Comparison of ENCODE assay signal across 8 mouse cellular contexts in the genomic region with DNA sequence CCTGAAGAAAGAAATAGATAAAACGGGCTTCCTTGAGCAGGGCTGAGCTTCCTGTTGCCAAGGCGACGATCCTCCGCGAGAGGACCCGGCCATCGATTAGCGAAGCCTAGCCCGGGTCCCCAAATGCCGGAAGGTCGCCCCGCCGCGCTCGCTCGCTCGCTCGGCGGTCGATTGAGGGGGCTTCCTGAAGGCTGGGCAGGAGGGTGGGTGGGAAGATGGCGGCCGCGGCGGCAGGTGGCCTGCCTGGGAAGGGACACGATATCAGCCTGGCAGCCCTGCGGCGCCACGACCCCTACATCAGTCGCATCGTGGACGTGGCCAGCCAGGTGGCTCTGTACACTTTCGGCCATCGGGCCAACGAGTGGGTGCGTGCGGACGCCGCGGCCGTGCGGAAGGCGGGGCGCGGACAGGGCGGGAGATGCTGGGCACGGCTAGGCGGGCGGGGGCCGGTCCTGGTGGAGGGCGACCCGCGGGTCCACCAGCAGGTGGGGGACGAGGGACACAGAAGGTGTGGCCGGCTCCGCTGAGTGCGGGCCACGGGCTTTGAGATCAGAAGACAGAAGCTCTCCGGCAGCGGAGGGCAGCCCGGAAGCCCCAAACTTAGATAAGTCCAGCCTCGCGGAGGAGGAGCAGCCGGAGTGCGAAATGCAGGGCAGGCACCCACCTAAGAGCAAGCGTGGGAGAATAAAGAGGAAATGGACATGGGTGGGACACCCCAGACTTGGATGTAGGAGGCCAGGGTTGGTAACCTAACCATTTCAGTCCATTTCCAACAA. TPM values are rescaled to one million over a fixed set of nuclear protein-coding genes. Genes with fewer than 3 reads are reported as not detected.
DNase-seq lines count a peak whose midpoint lies in the region; ATAC-seq lines count a peak whose summit lies in the region.

A gene (plus strand): TSS at position 176 of the 776 bp plus-strand sequence.

- peak; percentile 96 for ATAC-seq in hindbrain, embryonic 15.5 days (ENCODE audit: low FRiP score, low read depth)

- peak; percentile 94 for DNase-seq in R1 (ENCODE audit: low read depth, low spot score)
- peak; percentile 91 to 95 for DNase-seq in cerebellum, postnatal 25 days
- DNase-seq in frontal cortex, postnatal 36 days (ENCODE audit: low spot score in 2 of 2): peak; percentile 74 to 90
- peak; percentile 71 for DNase-seq in left cerebral cortex, adult 11 months (ENCODE audit: low spot score)
- DNase-seq in lung, postnatal 4 days: peak; percentile 92 to 93
- DNase-seq in retina, postnatal 7 days (ENCODE audit: low read depth, low spot score): peak; percentile 85
- peak; percentile 82 for DNase-seq in urinary bladder, adult 2 months (ENCODE audit: low spot score)

- H3K4me2 ChIP-seq in hindbrain, embryonic 15.5 days: peak within 1 kb of the TSS; percentile 66

- H3K4me3 ChIP-seq in hindbrain, embryonic 15.5 days: peak within 1 kb of the TSS; percentile 77

- no peaks in the 10 kb centered on the region for H3K27me3 ChIP-seq in hindbrain, embryonic 15.5 days

- H3K36me3 ChIP-seq in hindbrain, embryonic 15.5 days: no peaks in the 10 kb centered on the region

- no peaks in the 10 kb centered on the region for H3K9me3 ChIP-seq in hindbrain, embryonic 15.5 days

- under 1% methylated on average over 59 of the region's 65 CpGs for WGBS in hindbrain, embryonic 15.5 days

- H3K27ac ChIP-seq in hindbrain, embryonic 15.5 days (replicated peaks): peak within 1 kb of the TSS; percentile 93

- H3K9ac ChIP-seq in hindbrain, embryonic 15.5 days: peak within 1 kb of the TSS; percentile 73

- peaks cover 25% of the 10 kb centered on the region for H3K4me1 ChIP-seq in hindbrain, embryonic 15.5 days (replicated peaks)

RNA-seq across cellular contexts. Expression of the gene that starts here (rescaled TPM):
- 10.6 and 13.2 TPM in 2 replicates for polyA plus RNA-seq in hindbrain, embryonic 15.5 days (2015; fragmentation: Nextera tagmentation; extraction: Ambion mirVana)
- 18.9 TPM in 2 replicates for polyA plus RNA-seq in urinary bladder, adult 2 months (2012; rRNA removed)

Comparison
In these comparisons a context has a peak if more than half of its experiments do, and no peak if none do; other contexts are left out.
1. Peak in every context shown above with its lines: DNase-seq, ATAC-seq, H3K4me3 ChIP-seq and H3K27ac ChIP-seq.